Mouse (Mus musculus) colon, adult 2 months (tissue): ENCODE data around the gene Atg4a-ps. TPM values are rescaled to one million over a fixed set of nuclear protein-coding genes. Genes with fewer than 3 reads are reported as not detected.

Source experiments
- polyA plus RNA-seq: library from polyadenylated mRNA; depleted of rRNA; stranded (reverse); fragments of >200 nt; gene quantifications from 2 replicates; pipeline ENCODE4 v1.2.3, GENCODE M21; 2012; rRNA removed

The Atg4a-ps gene
- polyA plus RNA-seq = not detected in 2 replicates

GRCm38 (mm10) chr3:103645968-103646367, at the start of gene Atg4a-ps:
Gene Atg4a-ps, minus strand, starts transcription at chr3:103646068.

Other genes with a start within 250 kb of the Atg4a-ps start
- gene Syt6, start 70.8 kb downstream of the Atg4a-ps start, polyA plus RNA-seq = 2.2 and 2.3 TPM in 2 replicates
- 8.6 and 9.5 TPM in 2 replicates for gene Olfml3, start 91.9 kb upstream of the Atg4a-ps start, polyA plus RNA-seq
- gene Gm10964, start 93.3 kb upstream of the Atg4a-ps start, polyA plus RNA-seq = not detected in 2 replicates
- gene Hipk1, start 145.5 kb upstream of the Atg4a-ps start, polyA plus RNA-seq = 71.6 and 85.3 TPM in 2 replicates
- 16.0 and 19.6 TPM in 2 replicates for gene Dclre1b, start 163.4 kb upstream of the Atg4a-ps start, polyA plus RNA-seq
- 9.0 and 9.1 TPM in 2 replicates for gene Ap4b1, start 163.5 kb upstream of the Atg4a-ps start, polyA plus RNA-seq
- gene Gm43064, start 163.5 kb upstream of the Atg4a-ps start, polyA plus RNA-seq = not detected in 2 replicates
- not detected in 2 replicates for gene Bcl2l15, start 186.5 kb upstream of the Atg4a-ps start, polyA plus RNA-seq
- 0.74 and 1.3 TPM in 2 replicates for gene Ptpn22, start 213.7 kb upstream of the Atg4a-ps start, polyA plus RNA-seq